Mouse (Mus musculus) C2C12 (cell line): Measurements from ENCODE around the gene Slc25a19. TPM values are rescaled to one million over a fixed set of nuclear protein-coding genes. Genes with fewer than 3 reads are reported as not detected.

Experiments
- H3K27me3 ChIP-seq: one replicate; pipeline ENCODE4 v1.6.1; 2011; ENCODE audit not compliant: control insufficient read depth, insufficient read depth, insufficient read length
- H3K36me3 ChIP-seq: one replicate; pipeline ENCODE4 v1.6.1; 2011; ENCODE audit not compliant: control insufficient read depth, insufficient read depth
- H3K4me3 ChIP-seq: one replicate; pipeline ENCODE4 v1.5.1; 2011; ENCODE audit warnings: mild to moderate bottlenecking, control low read depth; ENCODE audit not compliant: poor library complexity, insufficient read depth, severe bottlenecking
- H3K79me2 ChIP-seq: one replicate; pipeline ENCODE4 v1.6.1; 2011; ENCODE audit not compliant: control insufficient read depth, insufficient read depth
- H3K79me3 ChIP-seq: one replicate; pipeline ENCODE4 v1.6.1; 2011; ENCODE audit warnings: low read depth, control low read depth
- H3ac ChIP-seq: one replicate; pipeline ENCODE3; 2011; ENCODE audit warnings: low read depth; ENCODE audit not compliant: control insufficient read depth, insufficient read length
- CEBPB ChIP-seq: IDR thresholded peaks from one replicate; pipeline ENCODE4 v1.6.1; 2011; ENCODE audit warnings: low read depth, mild to moderate bottlenecking, control low read depth, moderate library complexity
- CTCF ChIP-seq: IDR thresholded peaks from one replicate; pipeline ENCODE4 v1.5.1; 2011; ENCODE audit not compliant: control insufficient read depth, insufficient read depth, insufficient read length
- FOSL1 ChIP-seq: IDR thresholded peaks from one replicate; pipeline ENCODE4 v1.8.0; 2011; ENCODE audit warnings: mild to moderate bottlenecking, low read length; ENCODE audit not compliant: poor library complexity, insufficient read depth, severe bottlenecking
- MAX ChIP-seq: IDR thresholded peaks from one replicate; pipeline ENCODE4 v1.6.1; 2011; ENCODE audit warnings: mild to moderate bottlenecking, control low read depth
- MYOD1 ChIP-seq: IDR thresholded peaks from one replicate; pipeline ENCODE4 v1.6.1; 2011; ENCODE audit warnings: low read depth; ENCODE audit not compliant: control insufficient read depth, insufficient read length
- MYOG ChIP-seq: IDR thresholded peaks from one replicate; pipeline ENCODE4 v1.6.1; 2011; ENCODE audit not compliant: control insufficient read depth, insufficient read length; ENCODE audit errors: extremely low read depth
- USF1 ChIP-seq: IDR thresholded peaks from one replicate; pipeline ENCODE4 v1.6.1; 2011; ENCODE audit warnings: low read depth, mild to moderate bottlenecking, control low read depth, moderate library complexity
- long read RNA-seq, 2 experiments: library from polyadenylated mRNA; unstranded; transcript quantifications; one replicate each; pipeline ENCODE4 v2.0.0; 2019 to 2020
- polyA plus RNA-seq: library from polyadenylated mRNA; unstranded; fragments of >200 nt; fragmentation: generic; extraction: Trizol; gene quantifications from one replicate; pipeline ENCODE4 v1.2.1, GENCODE M21; 2012; ENCODE audit warnings: missing spikeins

Slc25a19 gene
- polyA plus RNA-seq: 13.7 TPM
- long read RNA-seq, experiment 1, transcript Slc25a19-201 (7 exons, 2,307 nt): major isoform, 8 of 16 reads
- long read RNA-seq, experiment 1, partial matches to known transcripts: 3 of 16 reads
- long read RNA-seq, experiment 1, other reads (novel, unspliced or antisense): 5 of 16 reads
- long read RNA-seq, experiment 2, transcript Slc25a19-201 (7 exons, 2,307 nt): major isoform, 36 of 54 reads
- long read RNA-seq, experiment 2, partial matches to known transcripts: 3 of 54 reads
- long read RNA-seq, experiment 2, other reads (novel, unspliced or antisense): 14 of 54 reads

GRCm38 (mm10) chr11:115627705-115628464 lies at the start of gene Slc25a19:
Slc25a19 (minus strand) TSS chr11:115628295.
- peak within 1 kb of the TSS; percentile 57 for H3ac ChIP-seq
- H3K79me2 ChIP-seq: peaks cover 7% of the 10 kb centered on the region
- peak within 1 kb of the TSS; percentile 84 for H3K4me3 ChIP-seq
- H3K27me3 ChIP-seq: no peaks in the 10 kb centered on the region
- no peaks in the 10 kb centered on the region for H3K79me3 ChIP-seq
- TF ChIP-seq USF1 (peak; percentile 51), CEBPB (no peak)
- H3K36me3 ChIP-seq: no peaks in the 10 kb centered on the region

GRCm38 (mm10) chr11:115677511-115677910 lies 49.4 kb upstream of the Slc25a19 start:
- H3K79me3 ChIP-seq: peaks cover 71% of the 10 kb centered on the region
- no peaks in the 10 kb centered on the region for H3K27me3 ChIP-seq
- peaks cover 24% of the 10 kb centered on the region for H3K36me3 ChIP-seq
- H3K79me2 ChIP-seq: peaks cover 100% of the 10 kb centered on the region
- no peak overlapping the region for H3K4me3 ChIP-seq
- TF ChIP-seq MYOD1 (no peak), CTCF (no peak), MYOG (no peak), MAX (no peak), CEBPB (no peak), FOSL1 (no peak), USF1 (no peak)
- no peak overlapping the region for H3ac ChIP-seq

- Histone ChIP-seq H3K27me3 (no peaks in the 10 kb centered on the region), H3K79me2 (peaks cover 100% of the 10 kb centered on the region), H3K36me3 (peaks cover 16% of the 10 kb centered on the region), H3K4me3 (no peak overlapping the region), H3ac (no peak overlapping the region), H3K79me3 (peaks cover 68% of the 10 kb centered on the region)
- TF ChIP-seq CTCF: no peak
- TF ChIP-seq MYOD1: no peak
- no peak for TF ChIP-seq MAX
- no peak for TF ChIP-seq CEBPB
- TF ChIP-seq USF1: no peak
- no peak for TF ChIP-seq FOSL1
- no peak for TF ChIP-seq MYOG
Observed at GRCm38 (mm10) chr11:115676738-115677137, 48.6 kb upstream of the Slc25a19 start.

- Histone ChIP-seq H3ac (no peak overlapping the region), H3K79me3 (peaks cover 62% of the 10 kb centered on the region), H3K4me3 (no peak overlapping the region), H3K27me3 (no peaks in the 10 kb centered on the region), H3K36me3 (peaks cover 15% of the 10 kb centered on the region), H3K79me2 (peaks cover 100% of the 10 kb centered on the region)
- TF ChIP-seq CTCF (no peak), CEBPB (no peak), FOSL1 (no peak), MYOD1 (no peak), USF1 (no peak), MAX (no peak), MYOG (no peak)
Observed at GRCm38 (mm10) chr11:115674235-115674865, 46.3 kb upstream of the Slc25a19 start.

- Histone ChIP-seq H3K79me2 (peaks cover 100% of the 10 kb centered on the region), H3K4me3 (no peak overlapping the region), H3K27me3 (no peaks in the 10 kb centered on the region), H3K79me3 (peaks cover 63% of the 10 kb centered on the region), H3ac (no peak overlapping the region), H3K36me3 (peaks cover 12% of the 10 kb centered on the region)
- TF ChIP-seq USF1 (no peak), MAX (no peak), CEBPB (no peak), CTCF (no peak), MYOD1 (no peak), MYOG (no peak)
Observed at GRCm38 (mm10) chr11:115673471-115674234, 45.6 kb upstream of the Slc25a19 start.
